Mouse (Mus musculus) CD4-positive, CD25-positive, alpha-beta regulatory T cell, adult 2 months (primary cell): ENCODE measurements at regions not wholly inside any gene's neighbourhood (a gene's known extent, or its start where the extent isn't known, plus 50 kb on each side); places are given as distances from the start of the nearest gene placed in this dataset.
"Not testable (repeated sequence)": the region's sequence is repeated elsewhere in the genome, so short reads cannot be mapped to it uniquely, and the experiment has no call there.

Source experiments
- DNase-seq: peaks from one replicate; pipeline ENCODE4 v3.0.0-alpha.2; 2012; ENCODE audit warnings: low read depth, low spot score

DNA sequence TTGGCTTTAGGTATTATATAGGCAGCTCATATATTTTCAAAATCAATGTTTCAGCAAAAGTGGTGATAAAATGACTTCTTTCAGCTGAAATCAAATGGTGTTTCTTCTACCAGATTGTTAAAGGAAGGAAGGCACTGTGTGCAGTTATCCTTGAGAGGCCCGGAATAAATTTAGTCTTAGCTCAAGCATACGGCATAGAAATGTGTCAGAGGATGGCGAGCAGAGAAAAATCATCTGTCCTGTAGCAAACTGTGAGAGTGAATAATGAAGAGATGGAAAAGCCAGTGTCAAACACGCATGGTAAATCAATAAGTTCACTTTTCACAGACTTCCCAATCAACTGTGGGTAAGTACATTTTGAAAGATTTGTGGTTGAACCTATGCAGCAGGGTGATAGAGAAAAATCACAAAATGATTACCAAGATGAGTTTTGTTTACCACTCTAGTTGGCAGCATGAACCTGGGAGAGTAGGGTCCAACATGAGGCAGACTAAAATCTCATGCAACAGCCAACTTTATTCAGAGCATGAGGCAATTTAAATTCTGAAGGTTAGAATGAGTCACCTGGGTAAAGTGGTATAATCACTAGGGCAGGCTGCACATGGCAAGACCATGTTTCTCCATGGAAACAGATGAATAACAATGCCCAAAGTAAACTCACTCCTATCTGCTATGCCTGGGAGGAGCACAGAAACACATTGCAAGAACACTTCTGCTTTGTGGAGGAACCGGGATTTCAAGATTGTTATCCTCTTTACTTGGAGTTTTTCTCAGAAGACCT, 55.7 kb downstream of the AI429214 start:
- no peak for DNase-seq

GRCm38 (mm10) chr8:37049969-37050683, 56.7 kb downstream of the AI429214 start:
- no peak for DNase-seq

- no peak for DNase-seq
Observed at GRCm38 (mm10) chr8:37050684-37051028, 57.3 kb downstream of the AI429214 start.

GRCm38 (mm10) chr8:37056376-37056775, 63.0 kb downstream of the AI429214 start:
- no peak for DNase-seq

DNA sequence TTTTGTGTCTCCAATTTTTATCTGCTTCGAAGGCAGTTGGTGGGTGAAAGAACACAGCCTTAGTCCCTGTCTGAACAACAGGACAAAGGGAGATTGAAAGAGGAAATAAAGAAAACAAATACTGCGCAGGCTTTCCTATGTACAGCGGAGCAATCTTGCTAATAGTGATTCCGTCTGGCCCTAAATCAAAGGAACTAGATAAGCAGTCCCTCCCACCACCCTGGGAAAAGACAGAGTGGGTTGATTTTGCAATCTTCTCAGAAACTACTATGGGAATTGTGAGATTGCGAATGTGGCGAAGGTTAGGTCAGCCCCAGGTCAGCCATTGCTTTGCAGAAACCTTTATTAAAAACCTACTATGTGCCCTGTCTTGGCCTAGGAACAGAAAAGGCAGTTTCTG, 65.0 kb downstream of the AI429214 start:
- no peak for DNase-seq

GRCm38 (mm10) chr8:37062012-37062944, 68.9 kb downstream of the AI429214 start:
- DNase-seq, result peak; percentile 47

- peak; percentile 56 for DNase-seq
Observed at GRCm38 (mm10) chr8:37063764-37064331, 70.4 kb downstream of the AI429214 start.

DNA sequence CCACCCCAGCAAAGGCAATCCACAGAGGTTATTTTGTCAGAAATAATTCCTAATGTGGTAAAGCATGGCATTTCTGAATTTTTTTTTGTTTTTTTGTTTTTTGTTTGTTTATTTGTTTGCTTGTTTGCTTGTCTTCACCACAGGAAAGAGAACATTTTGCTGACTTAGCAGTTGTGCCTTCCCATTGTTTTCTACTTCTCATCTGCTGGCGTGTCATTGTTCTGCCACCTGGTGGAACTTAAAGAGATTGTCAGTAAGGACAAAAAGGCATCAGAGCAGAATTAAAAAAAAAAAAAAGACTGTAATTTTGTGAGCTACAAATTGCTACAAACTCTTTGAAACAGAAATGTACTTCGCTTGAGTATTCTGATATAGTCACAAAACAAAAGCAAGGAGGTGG, 79.5 kb downstream of the AI429214 start:
- DNase-seq, result no peak

- DNase-seq, result no peak
Observed at GRCm38 (mm10) chr8:37099727-37100126, 106.3 kb downstream of the AI429214 start.

DNA sequence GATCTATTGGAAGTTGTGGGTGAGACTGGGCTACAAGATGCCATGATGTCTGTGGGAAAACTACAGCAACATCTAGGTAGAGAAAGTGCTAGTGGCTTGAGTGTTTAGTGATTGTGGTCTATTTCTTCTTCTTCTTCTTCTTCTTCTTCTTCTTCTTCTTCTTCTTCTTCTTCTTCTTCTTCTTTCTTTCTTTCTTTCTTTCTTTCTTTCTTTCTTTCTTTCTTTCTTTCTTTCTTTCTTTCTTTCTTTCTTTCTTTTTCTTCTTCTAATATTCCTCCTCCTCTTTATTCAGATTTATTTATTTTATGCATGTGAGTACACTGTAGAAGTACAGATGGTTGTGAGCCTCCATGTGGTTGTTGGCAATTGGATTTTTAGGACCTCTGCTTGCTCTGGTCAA, 119.0 kb downstream of the AI429214 start:
- not testable (repeated sequence) for DNase-seq

DNA sequence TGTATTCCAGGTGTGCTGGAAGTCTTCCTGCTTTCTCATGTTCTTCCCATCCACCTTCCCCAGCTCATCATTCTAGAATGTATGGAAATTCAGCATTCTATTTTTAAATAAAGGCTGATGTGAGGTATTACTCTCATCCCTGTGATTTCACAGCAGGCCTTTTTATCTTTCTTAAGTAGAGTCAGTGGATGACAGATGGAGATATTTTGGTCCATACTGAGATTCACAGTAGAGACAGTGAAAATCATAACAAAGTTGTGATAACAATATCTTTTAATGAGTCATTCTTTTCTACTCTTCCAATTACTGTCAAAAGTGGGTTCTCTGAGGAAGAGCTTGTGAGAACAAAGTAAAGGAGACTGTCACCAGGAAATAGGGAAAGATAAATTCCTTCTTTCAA, 132.4 kb downstream of the AI429214 start:
- DNase-seq, result no peak

DNA sequence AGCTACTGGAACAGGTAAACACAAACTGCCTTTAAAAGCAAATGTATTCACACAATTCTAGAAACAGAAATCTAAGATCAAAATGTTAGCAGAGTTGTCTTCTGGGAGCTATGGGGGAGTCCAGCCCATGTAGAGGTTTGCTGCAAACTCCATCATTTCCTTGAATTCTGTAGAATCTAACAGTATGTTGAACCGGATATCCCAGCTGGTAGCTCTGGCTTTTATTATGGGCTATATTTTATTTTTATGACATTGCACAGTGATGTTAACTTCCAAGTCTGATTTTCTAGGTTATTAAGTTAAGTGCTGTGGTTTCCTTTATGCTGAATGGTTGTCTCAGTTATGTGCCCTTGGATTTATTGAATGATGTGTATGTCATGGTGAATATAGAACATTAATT, 136.3 kb downstream of the AI429214 start:
- no peak for DNase-seq

GRCm38 (mm10) chr8:37131988-37132387, 138.6 kb downstream of the AI429214 start:
- no peak for DNase-seq

GRCm38 (mm10) chr8:37134192-37134964, 141.0 kb downstream of the AI429214 start:
- DNase-seq, result no peak

GRCm38 (mm10) chr8:37150286-37150685, 156.9 kb downstream of the AI429214 start:
- no peak for DNase-seq

DNA sequence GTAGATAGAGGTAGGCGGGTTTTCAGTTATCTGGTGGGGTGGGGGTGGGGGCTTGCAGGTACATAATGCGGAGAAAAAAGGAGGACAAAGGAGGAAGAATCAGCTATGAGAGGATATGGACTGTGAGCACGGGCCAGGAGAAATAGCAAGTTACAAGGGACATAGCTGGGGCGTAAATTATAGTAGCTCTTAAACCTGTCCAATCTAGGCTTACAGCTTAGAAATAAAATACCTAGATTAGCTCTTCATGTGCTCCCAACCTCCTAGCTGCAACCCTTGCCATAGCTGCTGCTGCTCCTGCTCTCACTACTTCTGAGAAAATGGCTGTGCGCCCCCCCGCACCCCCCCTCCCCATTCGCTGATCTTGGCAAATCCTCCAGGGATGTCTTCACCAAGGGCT, 161.0 kb downstream of the AI429214 start:
- DNase-seq, result no peak

DNA sequence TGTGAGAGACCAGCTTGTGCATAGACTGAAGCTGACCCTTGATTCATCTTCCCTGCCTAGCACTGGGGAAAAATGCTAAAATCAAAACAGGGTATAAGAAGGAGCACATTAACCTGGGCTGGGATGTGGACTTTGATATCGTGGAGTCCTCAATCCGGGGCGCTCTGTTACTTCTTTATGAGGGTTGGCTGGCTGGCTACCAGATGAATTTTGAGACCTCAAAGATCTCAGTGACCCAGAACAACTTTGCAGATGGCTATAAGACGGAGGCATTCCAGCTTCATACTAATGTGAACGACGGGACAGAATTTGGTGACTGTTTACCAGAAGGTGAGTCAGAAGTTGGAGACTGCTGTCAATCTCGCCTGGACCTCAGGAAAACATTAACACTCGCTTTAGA, 161.5 kb downstream of the AI429214 start:
- DNase-seq, result no peak

DNA sequence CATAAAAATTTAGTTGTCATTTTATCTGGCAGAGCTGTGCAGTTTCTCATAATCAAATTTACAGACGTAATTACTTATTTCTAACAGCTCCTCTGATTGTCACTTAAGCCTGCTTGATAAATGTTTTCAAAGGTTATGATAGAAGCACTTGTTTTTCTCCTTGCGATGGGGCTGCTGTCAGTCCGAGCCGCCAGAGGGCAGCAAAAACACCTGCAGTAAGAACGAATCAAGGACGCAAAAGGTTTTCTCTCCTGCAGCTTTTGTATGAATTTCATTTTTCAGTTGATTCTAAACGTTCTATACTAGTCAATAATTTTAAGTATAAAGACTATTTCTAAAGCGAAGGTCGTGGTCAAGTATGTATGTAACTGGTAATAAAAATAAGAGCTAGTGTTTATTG, 166.1 kb downstream of the AI429214 start:
- peak; percentile 35 for DNase-seq

- DNase-seq, result no peak
Observed at GRCm38 (mm10) chr8:37196859-37197258, 203.5 kb downstream of the AI429214 start.

GRCm38 (mm10) chr8:37215894-37216293, 222.5 kb downstream of the AI429214 start:
- no peak for DNase-seq

DNA sequence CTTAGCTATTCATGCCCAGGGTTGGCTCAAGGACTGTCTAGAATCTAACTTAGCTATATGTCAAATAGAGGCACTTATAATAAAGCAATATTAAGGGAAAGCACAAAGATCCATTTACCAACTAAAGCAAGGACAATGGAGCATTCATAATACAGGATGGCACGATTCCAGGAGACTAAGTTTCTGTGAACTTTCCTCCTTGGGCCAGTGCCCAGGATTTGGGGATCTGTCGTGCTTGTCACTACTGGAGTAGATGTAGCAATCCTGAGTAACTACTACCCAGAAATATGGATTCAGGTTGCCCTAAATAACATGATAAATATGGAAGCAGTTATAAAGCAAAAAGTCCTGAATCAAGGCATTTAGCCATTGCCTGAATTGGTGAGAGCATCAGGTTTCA, 233.7 kb downstream of the AI429214 start:
- DNase-seq, result no peak
